Mouse (Mus musculus): ENCODE data around the gene Vps25. TPM values are rescaled to one million over a fixed set of nuclear protein-coding genes. Genes with fewer than 3 reads are reported as not detected.
A peak's percentile ranks its signal among the peaks of the same experiment; 100 is the strongest.

The Vps25 gene
- total RNA-seq (2021) = 10 to 100 TPM; 46.1 to 46.8 TPM
- long read RNA-seq, experiment 1, transcript Vps25-202 (6 exons, 1,106 nt) = major isoform, 64 of 75 reads
- long read RNA-seq, experiment 1, partial matches to known transcripts = 1 of 75 reads
- long read RNA-seq, experiment 1, other reads (novel, unspliced or antisense) = 4 of 75 reads
- long read RNA-seq, experiment 2, transcript Vps25-202 (6 exons, 1,106 nt) = major isoform, 44 of 51 reads
- long read RNA-seq, experiment 2, partial matches to known transcripts = 0 of 51 reads
- long read RNA-seq, experiment 2, other reads (novel, unspliced or antisense) = 3 of 51 reads

DNA sequence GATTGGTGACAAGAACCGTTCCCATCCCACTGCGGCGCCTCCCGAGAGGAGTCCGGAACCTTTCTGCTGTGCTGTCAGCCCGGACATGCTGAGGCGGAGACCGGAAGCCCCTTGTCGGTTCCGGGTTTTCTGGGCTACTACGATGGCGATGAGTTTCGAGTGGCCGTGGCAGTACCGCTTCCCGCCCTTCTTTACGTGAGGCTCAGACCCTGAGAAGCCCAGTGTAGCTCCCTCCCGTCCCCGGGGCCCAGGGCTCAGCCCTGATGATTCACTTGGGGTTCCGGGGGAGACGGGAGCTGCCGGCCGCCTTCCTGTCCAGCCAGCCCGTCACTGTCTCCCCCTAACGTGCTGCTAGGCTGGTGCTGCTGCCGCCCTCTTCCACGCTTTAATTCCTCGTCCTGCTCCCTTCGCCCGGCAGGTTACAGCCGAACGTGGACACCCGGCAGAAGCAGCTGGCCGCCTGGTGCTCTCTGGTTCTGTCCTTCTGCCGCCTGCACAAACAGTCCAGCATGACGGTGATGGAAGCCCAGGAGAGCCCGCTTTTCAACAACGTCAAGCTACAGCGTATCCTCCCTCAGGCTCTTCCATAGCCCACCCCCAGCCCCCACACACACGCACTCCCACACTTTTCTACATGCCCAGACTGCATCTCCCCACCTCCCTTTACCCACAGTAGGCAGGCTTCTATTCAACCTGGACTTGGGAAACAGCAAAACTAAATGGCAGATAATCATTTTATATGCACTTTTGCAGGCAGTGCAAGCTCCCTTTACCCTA, at the start of gene Vps25:
Vps25 (plus strand) TSS at position 95 of the 777 bp plus-strand sequence.
- peak; percentile 83 for DNase-seq (ENCODE audit: low spot score)

DNA sequence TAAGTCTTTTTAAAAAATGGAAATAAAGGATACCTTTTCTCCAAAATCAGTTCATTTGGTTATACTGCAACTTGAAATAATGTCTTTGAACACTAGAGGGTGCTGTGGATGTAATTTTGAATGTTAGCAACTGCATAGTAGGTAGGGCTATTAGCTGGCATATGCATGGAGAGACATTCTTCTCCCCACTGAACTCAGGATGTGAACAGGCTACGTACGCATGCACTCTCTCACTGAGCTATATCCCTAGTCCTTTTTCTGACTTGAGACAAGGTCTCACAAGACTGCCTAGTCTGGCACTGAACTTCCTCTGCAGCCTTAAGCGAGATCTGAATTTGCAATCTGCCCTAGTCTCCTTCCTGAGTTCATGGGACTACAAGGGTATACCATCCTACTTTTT, 41.5 kb upstream of the Vps25 start:
- peak; percentile 76 for DNase-seq (ENCODE audit: low spot score)

DNA sequence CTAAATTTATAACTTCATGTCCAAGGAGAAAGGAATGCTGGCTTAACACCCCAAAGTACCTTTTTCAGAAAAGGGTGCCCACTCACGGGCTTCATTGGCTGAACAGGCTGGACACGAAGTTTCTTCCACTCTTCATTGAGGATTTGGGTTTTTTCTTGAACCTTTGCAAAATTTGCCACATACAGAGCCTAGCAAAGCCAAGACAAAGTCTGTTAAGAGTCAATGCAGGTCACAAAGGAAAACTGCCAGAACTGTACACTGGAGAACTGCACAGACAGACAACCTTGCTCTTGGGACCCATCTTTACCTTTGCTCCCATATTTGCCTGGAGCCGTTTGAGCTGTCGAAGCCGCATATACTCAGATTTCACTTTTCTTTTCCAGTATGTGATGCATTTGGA, 36.6 kb upstream of the Vps25 start:
- no peak for DNase-seq (ENCODE audit: low spot score)

DNA sequence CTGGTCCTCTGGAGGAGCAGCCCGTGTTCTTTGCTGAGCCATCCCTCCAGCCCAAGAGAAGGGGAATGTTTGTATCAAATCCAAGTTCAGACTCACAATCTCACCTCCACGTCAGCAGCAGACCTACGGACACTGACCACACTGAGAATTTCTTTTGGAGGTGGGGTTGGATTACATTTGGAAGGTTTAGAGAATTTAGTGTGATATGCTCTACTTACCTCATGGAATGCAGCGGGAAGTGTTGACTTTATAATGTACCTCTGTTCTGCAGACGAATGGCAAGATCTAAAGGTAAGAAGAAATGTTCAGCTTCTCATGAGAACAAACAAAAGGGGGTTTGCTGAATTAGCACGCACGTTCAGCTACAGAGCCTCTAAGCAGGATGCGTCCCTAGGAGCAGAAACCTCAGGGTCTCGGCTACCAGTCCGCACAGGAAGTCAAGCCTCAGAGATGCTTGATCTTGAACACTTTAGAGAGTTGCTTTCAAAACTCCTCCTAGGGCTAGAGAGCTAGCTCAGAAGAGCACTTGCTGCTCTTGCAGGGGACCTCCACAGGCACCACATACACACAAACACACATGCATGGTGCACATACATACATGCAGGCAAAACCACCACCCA, 35.0 kb upstream of the Vps25 start:
- DNase-seq (ENCODE audit: low spot score) = no peak

DNA sequence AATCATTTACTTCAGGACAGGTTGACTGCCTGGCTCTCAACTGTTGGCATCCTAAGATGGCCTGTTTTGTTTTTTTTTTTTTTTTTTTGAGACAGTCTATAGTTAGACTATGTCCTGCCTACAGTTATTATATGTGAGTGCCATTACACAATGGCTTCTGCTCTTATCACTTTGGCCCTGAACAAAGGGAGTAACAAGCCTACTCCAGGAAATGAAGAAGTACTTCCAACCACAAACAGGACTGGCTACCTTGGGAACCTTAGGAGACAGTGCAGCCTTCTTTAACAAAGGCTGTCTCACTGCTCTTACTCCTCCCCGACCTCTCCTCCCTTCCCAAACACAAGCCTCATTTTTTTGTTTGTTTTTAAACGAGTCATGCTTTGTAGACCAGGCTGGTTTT, 32.7 kb upstream of the Vps25 start:
- no peak for DNase-seq (ENCODE audit: low spot score)

DNA sequence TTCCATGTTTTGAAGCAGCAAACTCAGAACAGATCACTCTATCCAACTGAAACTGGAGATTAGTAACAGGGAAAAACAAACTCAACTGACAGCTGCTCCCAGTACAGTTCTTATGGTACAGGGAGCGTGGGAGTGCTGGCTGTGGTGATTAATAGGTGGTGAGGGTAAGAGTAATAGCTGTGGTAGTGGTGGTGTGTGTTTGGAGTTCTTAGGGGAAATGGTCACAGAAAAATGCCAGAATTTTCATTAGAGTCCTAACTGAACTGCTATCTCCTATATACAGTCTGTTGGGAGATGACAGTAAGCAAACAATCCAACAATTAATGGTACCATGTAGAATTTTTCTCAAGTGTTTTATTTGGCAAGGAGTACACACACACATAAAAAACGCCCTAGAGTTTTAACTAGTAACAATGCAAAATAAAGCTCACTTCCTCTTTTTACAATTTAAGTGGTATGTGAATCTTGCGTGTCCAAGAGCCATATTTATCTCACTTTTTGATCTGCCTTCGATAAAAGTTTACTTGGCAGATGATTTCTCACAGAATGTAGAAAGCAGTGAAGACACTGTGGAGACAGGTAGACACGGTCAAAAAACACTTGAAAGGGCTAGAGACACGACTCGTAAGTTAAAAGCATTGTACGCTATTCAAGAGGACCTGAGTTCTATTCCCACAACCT, 32.1 kb upstream of the Vps25 start:
- DNase-seq (ENCODE audit: low spot score) = no peak

DNA sequence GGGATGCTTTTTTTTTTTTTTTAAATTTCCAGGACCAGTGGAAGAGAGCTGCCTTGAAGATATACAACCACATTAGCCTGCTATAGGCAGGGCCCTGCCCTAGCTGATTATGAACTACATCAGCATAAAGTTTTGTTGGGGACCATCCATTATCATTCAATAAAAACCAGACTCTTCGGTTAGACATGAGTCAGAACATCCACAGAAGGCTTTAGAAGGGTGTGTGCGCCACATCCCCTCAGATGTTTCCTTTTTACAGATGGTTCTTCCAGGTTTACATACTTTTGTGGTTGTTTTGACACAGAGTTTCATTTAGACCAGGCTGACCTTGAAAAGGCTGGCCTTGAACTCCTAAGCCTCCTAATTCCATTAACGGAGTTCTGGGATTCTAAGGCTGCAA, 29.2 kb upstream of the Vps25 start:
- no peak for DNase-seq (ENCODE audit: low spot score)

DNA sequence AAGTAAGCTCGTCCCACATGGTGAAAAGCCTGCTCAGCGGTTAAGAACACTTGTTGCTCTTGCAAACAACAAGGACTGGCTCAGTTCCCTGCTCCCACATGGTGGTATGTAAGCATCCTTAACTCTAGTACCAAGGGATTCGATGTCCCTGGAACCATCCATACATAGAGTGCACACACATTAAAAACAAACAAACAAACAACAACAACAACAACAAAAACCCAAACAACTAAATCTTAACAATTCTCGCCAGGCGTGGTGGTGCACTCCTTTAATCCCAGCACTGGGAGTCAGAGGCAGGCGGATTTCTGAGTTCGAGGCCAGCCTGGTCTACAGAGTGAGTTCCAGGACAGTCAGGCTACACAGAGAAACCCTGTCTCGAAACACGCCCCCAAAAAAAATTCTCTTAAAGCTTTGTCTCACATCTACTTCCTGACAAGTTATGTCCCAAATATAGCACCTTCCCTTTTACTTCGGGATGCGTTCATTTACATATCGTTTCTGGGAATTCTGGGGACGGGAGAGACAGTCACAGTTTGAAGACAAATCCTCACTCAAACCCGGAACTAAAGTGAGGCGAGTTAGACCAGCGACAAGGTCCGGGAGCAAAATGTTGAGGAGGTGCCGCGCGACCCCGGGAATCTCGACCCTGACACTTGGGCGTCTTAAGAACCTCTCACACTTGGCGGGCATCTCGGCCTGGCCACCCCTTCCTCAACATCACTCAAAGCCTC, 28.0 kb upstream of the Vps25 start:
- DNase-seq (ENCODE audit: low spot score) = no peak

DNA sequence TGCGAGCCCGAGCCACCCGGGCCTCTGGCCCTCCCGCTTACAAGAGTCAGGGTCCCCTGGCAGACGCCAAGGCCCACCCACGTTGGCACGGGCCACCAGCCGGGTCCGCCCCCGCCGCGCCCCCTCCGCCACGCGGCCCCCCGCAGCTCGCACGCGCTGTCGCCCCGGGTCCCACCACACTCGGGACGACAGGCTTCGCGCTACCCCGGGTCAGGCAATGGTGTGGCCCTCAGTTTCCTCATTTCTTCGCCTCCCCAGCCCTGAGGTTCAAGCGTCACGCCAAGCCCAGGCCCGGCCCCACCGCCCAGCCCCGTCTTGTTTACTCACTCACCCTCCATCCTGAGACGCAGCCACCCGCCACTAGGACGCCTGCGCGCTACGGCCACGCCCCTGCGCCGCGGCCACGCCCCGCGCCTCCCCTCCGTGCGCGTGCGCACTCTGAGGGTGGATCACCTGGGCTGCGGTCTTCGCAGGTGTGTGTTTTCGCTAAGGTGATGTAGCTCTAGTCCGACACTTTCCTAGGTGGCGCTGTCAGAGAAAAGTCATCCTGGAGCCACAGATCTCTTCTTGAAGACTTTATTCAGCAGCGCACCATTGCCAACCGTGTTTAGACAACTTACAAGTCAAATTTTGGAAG, 27.3 kb upstream of the Vps25 start, which contains the start of gene Ezh1:
Ezh1 (minus strand) TSS at position 399 of the 637 bp plus-strand sequence.
- DNase-seq (ENCODE audit: low spot score) = peak; percentile 90

DNA sequence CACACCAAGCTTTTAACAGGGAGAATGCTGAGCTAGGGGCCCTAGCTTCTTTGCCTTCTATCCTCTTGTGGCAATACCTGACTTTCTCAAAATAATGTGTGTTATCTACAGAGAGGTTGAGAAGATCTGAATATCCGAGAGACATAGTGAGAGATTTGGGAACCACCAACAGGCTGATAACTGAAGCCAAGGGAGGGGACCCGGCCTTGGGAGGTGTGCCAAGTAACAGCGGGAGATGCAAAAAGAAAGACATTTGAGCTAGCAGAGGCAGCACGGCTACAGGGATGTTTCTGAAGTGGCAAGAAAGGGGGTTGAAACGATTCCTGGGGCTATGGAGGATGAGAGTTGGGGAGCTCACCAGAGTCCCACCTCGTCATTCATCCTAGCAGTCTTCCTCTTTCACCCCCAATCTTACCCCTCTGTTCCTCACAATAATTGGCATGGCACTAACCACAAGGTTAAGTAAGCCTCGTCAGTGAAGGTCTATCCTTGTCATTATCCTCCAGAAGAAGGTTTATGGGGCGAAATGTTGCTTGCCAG, 24.1 kb upstream of the Vps25 start:
- peak; percentile 64 for DNase-seq (ENCODE audit: low spot score)

DNA sequence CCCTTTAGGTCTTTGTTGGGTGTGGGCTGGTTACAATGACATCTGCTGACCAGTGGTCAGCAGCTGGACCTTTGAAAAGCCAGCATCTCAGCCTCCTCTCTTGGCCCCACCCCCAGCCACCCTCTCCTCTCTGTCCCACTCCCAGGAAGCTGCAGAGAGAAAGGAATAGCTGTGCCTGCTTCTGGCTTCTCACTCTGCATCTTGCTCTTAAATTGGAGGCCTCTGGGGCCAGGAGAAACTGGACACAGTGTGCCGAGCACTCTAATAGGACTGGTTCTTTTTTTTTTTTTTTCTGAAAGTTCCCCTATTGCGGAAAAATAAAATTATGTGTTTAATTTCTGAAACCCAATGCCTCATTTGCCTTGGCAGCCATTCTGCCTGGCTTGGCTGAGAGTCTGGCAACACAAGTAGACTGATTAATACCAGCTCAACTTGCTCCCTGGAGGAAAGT, 23.4 kb upstream of the Vps25 start:
- peak; percentile 75 for DNase-seq (ENCODE audit: low spot score)

DNA sequence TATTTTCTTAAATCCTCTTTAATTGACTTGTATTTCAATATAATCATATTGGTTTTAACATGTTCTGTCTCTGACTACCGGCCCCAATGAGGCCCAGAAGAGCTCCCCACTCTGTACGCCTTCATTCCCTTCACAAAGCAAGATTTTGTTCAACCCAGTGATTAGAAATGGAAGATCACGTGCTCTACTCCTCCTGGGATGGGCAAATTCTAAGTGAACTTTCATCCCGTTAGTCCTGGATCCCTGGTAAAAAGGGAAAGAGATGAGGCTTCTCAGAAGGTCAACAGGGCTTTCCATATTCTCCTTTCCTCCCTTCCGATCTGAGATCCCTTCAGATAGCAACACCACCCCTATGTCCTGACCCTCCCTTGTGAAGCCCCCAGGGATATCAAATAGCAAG, 23.0 kb upstream of the Vps25 start:
- DNase-seq (ENCODE audit: low spot score) = no peak

DNA sequence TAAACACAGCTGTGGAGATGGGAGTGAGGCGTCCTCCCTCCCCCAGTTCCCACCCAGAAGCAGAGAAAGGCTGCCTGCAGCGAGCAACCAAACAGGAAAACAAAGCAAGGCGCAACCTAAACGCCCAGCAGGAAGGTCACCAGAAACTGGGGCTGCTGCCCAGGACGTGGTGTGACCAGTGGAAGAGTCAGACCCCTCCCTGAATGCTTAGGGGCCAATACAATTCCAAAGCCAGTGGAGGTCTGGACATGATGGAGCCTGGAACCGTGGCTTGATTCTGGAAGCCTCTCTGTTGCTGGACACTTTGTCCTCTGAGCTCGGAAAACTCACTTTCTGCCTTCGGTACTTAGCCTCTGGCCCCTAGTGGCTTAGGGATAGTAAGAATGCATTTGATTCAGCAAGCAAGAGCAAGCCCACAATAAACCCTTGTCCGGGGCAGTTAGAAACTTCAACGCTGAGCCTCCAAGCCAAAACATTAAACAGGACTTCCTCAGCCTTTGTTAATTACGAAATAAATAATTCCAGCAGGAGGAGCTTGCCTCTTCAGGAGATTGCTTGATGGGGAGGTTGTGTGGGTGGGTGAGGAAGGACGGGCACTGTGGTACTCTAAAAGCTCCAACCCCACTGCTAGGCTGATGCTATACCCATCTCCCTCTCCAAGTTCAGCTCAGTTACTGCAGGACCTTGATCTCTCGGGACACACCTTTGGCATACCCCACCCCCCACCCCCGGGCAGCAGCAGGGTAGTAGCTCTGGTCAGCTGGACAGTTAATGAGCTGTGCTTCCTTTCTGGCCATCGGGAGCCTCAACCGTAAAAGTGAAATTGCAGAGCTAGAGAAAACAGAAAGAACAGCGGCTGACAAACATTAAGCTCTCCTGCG, 22.3 kb upstream of the Vps25 start:
- peak; percentile 86 for DNase-seq (ENCODE audit: low spot score)

DNA sequence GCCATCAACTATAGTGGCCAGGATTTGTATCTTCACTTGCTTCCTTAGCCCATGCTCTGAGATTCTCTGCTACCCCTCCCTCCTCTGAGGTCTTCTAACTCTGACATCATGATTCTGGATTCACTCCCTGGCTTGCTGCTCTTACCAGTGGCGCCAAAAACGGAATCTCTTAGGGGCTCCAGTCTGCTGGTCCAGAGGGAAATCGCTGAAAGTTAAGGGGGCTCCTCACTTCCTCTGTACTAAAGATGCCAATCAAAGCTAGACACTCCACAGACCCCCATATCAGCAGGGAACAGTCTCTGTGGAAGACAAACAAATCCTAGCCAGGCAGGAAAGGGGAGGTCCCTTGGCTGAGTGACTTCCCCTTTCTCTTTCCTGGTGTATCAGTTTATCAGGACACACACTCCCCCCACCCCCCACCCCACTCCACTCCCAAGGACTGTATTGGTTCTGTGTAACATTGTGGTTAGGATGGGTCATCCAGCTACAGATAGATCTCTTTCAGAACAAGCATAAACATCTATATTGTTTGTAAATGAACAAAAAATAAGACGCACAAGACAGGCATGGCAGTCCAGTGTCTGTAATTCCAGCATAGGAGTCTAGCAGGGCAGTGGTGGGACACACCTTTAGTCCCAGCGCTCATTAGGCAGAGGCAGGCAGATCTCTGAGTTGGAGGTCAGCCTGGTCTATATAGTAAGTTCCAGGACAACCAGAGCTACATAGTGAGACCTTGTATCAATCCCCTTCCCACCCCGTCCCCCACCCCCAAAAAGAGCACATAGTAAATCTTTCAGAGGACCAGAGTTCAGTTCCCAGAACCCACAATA, 21.3 kb upstream of the Vps25 start:
- peak; percentile 65 for DNase-seq (ENCODE audit: low spot score)

DNA sequence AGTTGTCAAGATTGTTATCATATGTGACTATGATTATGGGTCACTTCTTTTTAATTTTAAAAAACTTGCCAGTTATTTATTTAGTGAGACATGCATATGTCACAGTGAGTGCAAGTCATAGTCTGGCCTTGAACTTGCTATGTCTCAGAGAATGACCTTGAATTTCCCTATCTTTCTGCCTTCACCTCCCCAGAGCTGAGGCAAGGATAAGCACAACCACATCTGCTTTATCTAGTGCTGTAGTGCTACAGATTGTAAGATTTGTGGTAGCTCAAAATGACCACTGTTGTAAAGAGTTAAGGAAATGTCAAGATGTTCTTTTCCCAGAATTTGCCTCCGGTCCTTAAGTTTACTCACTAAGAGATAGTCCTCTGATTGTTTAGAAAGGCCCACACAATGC, 20.3 kb upstream of the Vps25 start:
- DNase-seq (ENCODE audit: low spot score) = no peak

DNA sequence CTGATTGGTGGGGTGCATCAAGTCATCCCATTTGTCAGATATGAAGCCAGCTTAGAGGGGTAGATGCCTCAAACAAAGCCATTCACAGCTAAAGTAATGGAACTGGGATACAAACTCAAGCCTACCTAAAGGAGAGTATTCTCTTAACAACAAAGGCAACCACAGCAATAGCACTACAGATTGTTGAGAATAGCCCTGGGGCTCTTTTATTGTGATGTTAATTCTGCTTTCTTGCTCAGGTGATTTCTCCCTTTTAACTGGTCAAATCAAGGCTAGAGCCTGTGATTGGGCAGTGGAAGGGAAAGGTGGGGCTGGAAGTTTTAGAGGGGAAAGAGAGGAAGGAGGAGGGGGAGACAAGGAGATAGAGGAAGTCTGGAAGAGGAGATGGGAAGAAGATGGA, 19.4 kb upstream of the Vps25 start:
- no peak for DNase-seq (ENCODE audit: low spot score)

DNA sequence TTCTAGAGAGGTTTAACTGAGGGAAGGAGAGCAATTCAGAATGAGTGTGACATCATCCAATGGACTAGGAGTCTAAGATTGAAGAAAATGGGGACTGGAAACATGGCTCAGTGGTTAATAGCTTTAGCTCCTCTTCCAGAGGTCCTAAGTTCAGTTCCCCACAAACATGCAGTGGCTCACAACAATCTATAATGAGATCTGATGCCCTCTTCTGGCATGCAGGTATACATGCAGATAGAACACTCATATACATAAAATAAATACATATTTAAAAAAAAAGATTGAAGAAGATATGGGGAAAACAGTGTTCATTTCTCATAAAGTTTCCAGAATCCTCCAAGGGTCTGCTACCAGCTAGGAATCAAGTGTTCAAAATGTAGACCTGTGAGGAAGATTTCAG, 18.1 kb upstream of the Vps25 start:
- no peak for DNase-seq (ENCODE audit: low spot score)

DNA sequence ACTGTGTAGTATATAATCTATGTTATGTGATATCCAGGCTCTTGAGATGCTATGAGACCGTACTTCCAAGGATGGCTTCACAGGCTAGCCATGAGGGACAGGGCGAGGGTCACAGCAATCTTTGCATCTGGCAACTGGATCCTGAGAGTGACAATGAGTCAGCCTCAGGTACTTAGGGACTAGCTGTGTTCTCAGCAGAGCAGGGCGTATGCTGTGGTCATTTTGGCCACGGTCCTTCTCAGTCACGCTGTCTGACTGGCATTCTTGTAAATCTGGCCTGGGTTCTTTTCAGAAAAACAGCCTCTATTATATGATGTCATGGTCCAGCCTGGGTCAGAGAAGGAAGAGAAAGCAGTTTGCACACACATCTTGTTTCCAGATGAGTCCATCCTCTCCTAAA, 16.7 kb upstream of the Vps25 start:
- DNase-seq (ENCODE audit: low spot score) = peak; percentile 46
